Mouse (Mus musculus) activated CD4-positive, CD25-positive, alpha-beta regulatory T cell, adult 4 months (primary cell): ENCODE data around the gene Med7. TPM values are rescaled to one million over a fixed set of nuclear protein-coding genes. Genes with fewer than 3 reads are reported as not detected.

Source experiments
- polyA plus RNA-seq, 2 experiments: library from polyadenylated mRNA; unstranded; fragments of 100-300 nt; shearing (Covaris generic); gene quantifications; one replicate each; pipeline ENCODE4 v1.2.1; 2017

Gene Med7
- polyA plus RNA-seq, 2 experiments from 2014 or later: 41.5 to 42.1 TPM

Other genes starting within 250 kb of the Med7 start
- under 1 TPM; 0.71 to 0.94 TPM for gene Fndc9, start 201.4 kb upstream of the Med7 start, polyA plus RNA-seq
- gene Cyfip2, start 124.1 kb upstream of the Med7 start, polyA plus RNA-seq: 10 to 100 TPM; 66.7 to 74.4 TPM
- 100 to 1,000 TPM; 102 to 115 TPM for gene Itk, start 47.4 kb upstream of the Med7 start, polyA plus RNA-seq
- gene Fam71b, start 40.4 kb upstream of the Med7 start, polyA plus RNA-seq: not detected
- 1 to 10 TPM; 5.5 to 8.1 TPM for gene Havcr2, start 18.0 kb downstream of the Med7 start, polyA plus RNA-seq
- gene Gm12169, start 87.3 kb downstream of the Med7 start, polyA plus RNA-seq: 1 to 10 TPM in 1 of 2 experiments, not detected in 1; 1.7 TPM
- not detected for gene BC053393, start 134.6 kb downstream of the Med7 start, polyA plus RNA-seq
- gene Dppa1, start 192.3 kb downstream of the Med7 start, polyA plus RNA-seq: not detected